Mouse (Mus musculus) midbrain, postnatal 0 days (tissue): ENCODE measurements around the gene Banp. TPM values are rescaled to one million over a fixed set of nuclear protein-coding genes. Genes with fewer than 3 reads are reported as not detected.

ENCODE experiments used
- ATAC-seq: fragments of 200-750 bp; cut with Nextera tagmentation; 2 replicates; pipeline ENCODE4 v1.8.0; 2017; ENCODE audit warnings: moderate number of reproducible peaks, mild to moderate bottlenecking, moderate TSS enrichment, moderate library complexity; ENCODE audit not compliant: low FRiP score
- DNase-seq: peaks from one replicate; pipeline ENCODE4 v3.0.0-alpha.2; 2015; ENCODE audit warnings: low spot score
- H3K27ac ChIP-seq: fragments of 300-500 bp; sonication (generic); 2 replicates; pipeline ENCODE4 v1.5.1; 2014; ENCODE audit warnings: low read depth, mild to moderate bottlenecking, low read length, mixed read lengths
- H3K27me3 ChIP-seq: fragments of 300-500 bp; sonication (generic); 2 replicates; pipeline ENCODE4 v1.6.1; 2014; ENCODE audit warnings: low read length, control low read depth, mixed read lengths; ENCODE audit not compliant: insufficient read depth
- H3K36me3 ChIP-seq: fragments of 300-500 bp; sonication (generic); 2 replicates; pipeline ENCODE4 v1.6.1; 2014; ENCODE audit warnings: low read length, control low read depth, mixed read lengths; ENCODE audit not compliant: insufficient read depth
- H3K4me1 ChIP-seq: fragments of 300-500 bp; sonication (generic); 2 replicates; pipeline ENCODE4 v1.6.1; 2014; ENCODE audit warnings: mild to moderate bottlenecking, control low read depth, antibody characterized with exemption, low read length, mixed read lengths; ENCODE audit not compliant: insufficient read depth
- H3K4me2 ChIP-seq: fragments of 300-500 bp; sonication (generic); 2 replicates; pipeline ENCODE4 v1.6.1; 2014; ENCODE audit warnings: low read depth, mild to moderate bottlenecking, low read length, mixed read lengths; ENCODE audit not compliant: poor library complexity, severe bottlenecking
- H3K4me3 ChIP-seq: fragments of 300-500 bp; sonication (generic); 2 replicates; pipeline ENCODE4 v1.5.1; 2014; ENCODE audit warnings: low read depth, mild to moderate bottlenecking, low read length, moderate library complexity
- H3K9ac ChIP-seq: fragments of 300-500 bp; sonication (generic); replicated peaks from 2 replicates; pipeline ENCODE4 v1.6.1; 2014; ENCODE audit warnings: mild to moderate bottlenecking, low read length, moderate library complexity, mixed read lengths; ENCODE audit not compliant: poor library complexity, severe bottlenecking
- H3K9me3 ChIP-seq: fragments of 300-500 bp; sonication (generic); 2 replicates; pipeline ENCODE4 v1.6.1; 2016; ENCODE audit warnings: low read length, control low read depth
- CTCF ChIP-seq: IDR thresholded peaks from 2 replicates; pipeline ENCODE4 v1.5.1; 2016; ENCODE audit warnings: antibody characterized with exemption, mild to moderate bottlenecking
- WGBS: fragments of 180-500 bp; shearing (Covaris S2); extraction: QIAGEN DNeasy Blood & Tissue Kit; methylation state at CpG from one replicate; pipeline ENCODE4 v1.1.7; 2014; 5-methylcytosine and 5-hydroxymethylcytosine counted together
- polyA plus RNA-seq: library from polyadenylated mRNA; unstranded; fragments of >200 nt; fragmentation: Nextera tagmentation; extraction: Ambion mirVana; gene quantifications from 2 replicates; pipeline ENCODE4 v1.2.1, GENCODE M21; 2015
- total RNA-seq: library from RNA; depleted of rRNA; stranded (reverse); fragments of >200 nt; gene quantifications from 2 replicates; pipeline ENCODE4 v1.2.3, GENCODE M21; 2014

Banp gene
- total and polyA plus RNA-seq, 2 experiments from 2014 or later, result 24.8 to 51.6 TPM

- Histone ChIP-seq H3K4me3 (no peak overlapping the region), H3K27me3 (no peaks in the 10 kb centered on the region), H3K36me3 (no peaks in the 10 kb centered on the region), H3K4me1 (no peaks in the 10 kb centered on the region), H3K9ac (no peak overlapping the region), H3K9me3 (no peaks in the 10 kb centered on the region), H3K27ac (no peak overlapping the region), H3K4me2 (no peak overlapping the region)
- ATAC-seq, result no peak
- WGBS, result 85% methylated on average over 12 of the region's 12 CpGs
- no peak for DNase-seq
- no peak for TF ChIP-seq CTCF
Measured at GRCm38 (mm10) chr8:122062508-122063223, 113.1 kb downstream of the Banp start.

GRCm38 (mm10) chr8:122064353-122064752 lies 114.8 kb downstream of the Banp start:
- 84% methylated on average over 7 of the region's 7 CpGs for WGBS
- TF ChIP-seq CTCF, result no peak

GRCm38 (mm10) chr8:122067783-122068505 lies 118.4 kb downstream of the Banp start:
- TF ChIP-seq CTCF, result no peak
- Histone ChIP-seq H3K27ac (no peak overlapping the region), H3K9ac (no peak overlapping the region), H3K9me3 (no peaks in the 10 kb centered on the region), H3K36me3 (no peaks in the 10 kb centered on the region), H3K4me2 (no peak overlapping the region), H3K4me3 (no peak overlapping the region), H3K4me1 (no peaks in the 10 kb centered on the region), H3K27me3 (no peaks in the 10 kb centered on the region)
- 81% methylated on average over 15 of the region's 15 CpGs for WGBS
- no peak for ATAC-seq
- no peak for DNase-seq

More at GRCm38 (mm10) chr8:122064353-122064752, 114.8 kb downstream of the Banp start:
- Histone ChIP-seq H3K4me1 (no peaks in the 10 kb centered on the region), H3K9ac (no peak overlapping the region), H3K9me3 (no peaks in the 10 kb centered on the region), H3K27me3 (no peaks in the 10 kb centered on the region), H3K27ac (no peak overlapping the region), H3K4me2 (no peak overlapping the region), H3K4me3 (no peak overlapping the region), H3K36me3 (no peaks in the 10 kb centered on the region)
- ATAC-seq (no peak), DNase-seq (no peak)

- Histone ChIP-seq H3K9me3 (no peaks in the 10 kb centered on the region), H3K36me3 (no peaks in the 10 kb centered on the region), H3K4me3 (no peak overlapping the region), H3K27ac (no peak overlapping the region), H3K4me1 (no peaks in the 10 kb centered on the region), H3K9ac (no peak overlapping the region), H3K27me3 (no peaks in the 10 kb centered on the region), H3K4me2 (no peak overlapping the region)
- 83% methylated on average over 13 of the region's 13 CpGs for WGBS
- ATAC-seq (no peak), DNase-seq (no peak)
- no peak for TF ChIP-seq CTCF
Measured at GRCm38 (mm10) chr8:122068609-122069008, 119.1 kb downstream of the Banp start.

GRCm38 (mm10) chr8:122069281-122069680 lies 119.7 kb downstream of the Banp start:
- Histone ChIP-seq H3K27me3 (no peaks in the 10 kb centered on the region), H3K9me3 (no peaks in the 10 kb centered on the region), H3K27ac (no peak overlapping the region), H3K36me3 (no peaks in the 10 kb centered on the region), H3K9ac (no peak overlapping the region), H3K4me1 (no peaks in the 10 kb centered on the region), H3K4me2 (no peak overlapping the region), H3K4me3 (no peak overlapping the region)
- TF ChIP-seq CTCF, result no peak
- DNase-seq, result no peak
- ATAC-seq, result no peak
- 92% methylated on average over 11 of the region's 11 CpGs for WGBS

GRCm38 (mm10) chr8:122071193-122071592 lies 121.6 kb downstream of the Banp start:
- no peak overlapping the region for H3K9ac ChIP-seq
- no peaks in the 10 kb centered on the region for H3K9me3 ChIP-seq
- H3K4me3 ChIP-seq, result no peak overlapping the region
- DNase-seq (no peak), ATAC-seq (no peak)
- no peak overlapping the region for H3K27ac ChIP-seq
- H3K4me1 ChIP-seq, result no peaks in the 10 kb centered on the region
- H3K4me2 ChIP-seq, result no peak overlapping the region
- WGBS, result 59% methylated on average over 4 of the region's 4 CpGs
- no peaks in the 10 kb centered on the region for H3K36me3 ChIP-seq
- no peaks in the 10 kb centered on the region for H3K27me3 ChIP-seq
- no peak for TF ChIP-seq CTCF
